Comparison of ENCODE assay signal across 13 mouse cellular contexts in the genomic region with DNA sequence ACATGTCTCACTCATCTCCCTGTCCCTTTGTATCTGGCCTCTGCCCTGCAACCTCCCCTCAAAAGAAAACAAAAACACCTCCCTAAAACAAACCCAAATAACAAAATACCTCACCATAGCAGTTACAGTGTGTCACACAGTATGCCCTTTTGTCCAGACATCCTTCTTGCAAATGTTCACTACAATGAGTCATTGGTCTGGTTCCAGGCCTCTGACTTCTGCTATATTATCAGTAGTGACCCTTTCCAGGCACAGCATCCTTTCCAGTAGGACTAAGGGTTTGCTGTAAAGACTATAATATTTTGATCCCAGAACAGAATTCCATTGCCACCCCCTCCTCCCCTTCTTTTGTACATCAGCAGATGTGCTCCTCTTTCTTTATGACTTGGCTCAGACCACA.
"Had no signal": no experiment of that assay in that cellular context is flagged by ENCODE, and none has a peak within 500 bp of the region (broad histone marks: within the 10 kb centered on the region; RNA-seq: fewer than 3 reads in every experiment).

No protein-coding gene starts in this region.

- H3K9me3 ChIP-seq: midbrain, embryonic 13.5 days; midbrain, embryonic 15.5 days; neural tube, embryonic 12.5 days; stomach, embryonic 15.5 days had no signal

- H3K9ac ChIP-seq: lung, embryonic 14.5 days; midbrain, embryonic 13.5 days; midbrain, embryonic 15.5 days; neural tube, embryonic 12.5 days; stomach, embryonic 15.5 days had no signal

- DNase-seq: lung, adult 18-20 months; lung, embryonic 14.5 days; lung, postnatal 10 days; lung, postnatal 4 days; right cerebral cortex, postnatal 14 days; thymus, adult 2 months; thymus, postnatal 36 days had no signal

- ATAC-seq: midbrain, embryonic 13.5 days; midbrain, embryonic 15.5 days had no signal

- H3K27me3 ChIP-seq: midbrain, embryonic 13.5 days; midbrain, embryonic 15.5 days; neural tube, embryonic 12.5 days; stomach, embryonic 15.5 days had no signal

- H3K4me2 ChIP-seq: lung, embryonic 14.5 days; midbrain, embryonic 11.5 days; midbrain, embryonic 13.5 days; midbrain, embryonic 15.5 days; neural tube, embryonic 12.5 days; stomach, embryonic 15.5 days had no signal

- H3K27ac ChIP-seq: midbrain, embryonic 13.5 days; midbrain, embryonic 15.5 days; neural tube, embryonic 12.5 days; stomach, embryonic 15.5 days; stomach, postnatal 0 days had no signal

- H3K4me1 ChIP-seq: midbrain, embryonic 13.5 days; midbrain, embryonic 15.5 days; neural tube, embryonic 12.5 days; stomach, embryonic 15.5 days had no signal

- H3K4me3 ChIP-seq: midbrain, embryonic 13.5 days; midbrain, embryonic 15.5 days; neural tube, embryonic 12.5 days; stomach, embryonic 15.5 days had no signal

- H3K36me3 ChIP-seq: midbrain, embryonic 13.5 days; midbrain, embryonic 15.5 days; neural tube, embryonic 12.5 days; stomach, embryonic 15.5 days had no signal
